In genomic region chr2:113805765-113806164, GRCm38 (mm10) we compare ENCODE assay signal across 20 mouse cellular contexts. TPM values are rescaled to one million over a fixed set of nuclear protein-coding genes. Genes with fewer than 3 reads are reported as not detected.
"Had no signal": no experiment of that assay in that cellular context is flagged by ENCODE, and none has a peak within 500 bp of the region (broad histone marks: within the 10 kb centered on the region; RNA-seq: fewer than 3 reads in every experiment).

No protein-coding gene starts in this region.

- H3K4me2 ChIP-seq: lung, embryonic 14.5 days; midbrain, embryonic 12.5 days; neural tube, embryonic 13.5 days; neural tube, embryonic 15.5 days had no signal

- H3K9ac ChIP-seq: lung, embryonic 14.5 days; midbrain, embryonic 12.5 days; neural tube, embryonic 13.5 days; neural tube, embryonic 15.5 days had no signal

- ATAC-seq: midbrain, embryonic 16.5 days had no signal

- H3K36me3 ChIP-seq: midbrain, embryonic 12.5 days had no signal

- H3K4me1 ChIP-seq: midbrain, embryonic 10.5 days; midbrain, embryonic 12.5 days; neural tube, embryonic 13.5 days; neural tube, embryonic 15.5 days had no signal

- H3K4me3 ChIP-seq: midbrain, embryonic 10.5 days; midbrain, embryonic 12.5 days; myocyte; neural tube, embryonic 13.5 days; neural tube, embryonic 15.5 days had no signal

- DNase-seq: lung, adult 18-20 months; lung, embryonic 14.5 days; lung, postnatal 10 days; lung, postnatal 4 days; midbrain, embryonic 14.5 days; retina, postnatal 1 day; right cerebral cortex, adult 18-20 months; right cerebral cortex, postnatal 25 days; right cerebral cortex, postnatal 4 days; spleen, adult 18-20 months; thymus, adult 18-20 months; thymus, postnatal 14 days; thymus, postnatal 36 days had no signal

- H3K9me3 ChIP-seq: midbrain, embryonic 10.5 days; midbrain, embryonic 12.5 days; neural tube, embryonic 13.5 days; neural tube, embryonic 15.5 days had no signal

- H3K27me3 ChIP-seq: midbrain, embryonic 12.5 days; neural tube, embryonic 13.5 days; neural tube, embryonic 15.5 days had no signal

- H3K27ac ChIP-seq: midbrain, embryonic 10.5 days; midbrain, embryonic 12.5 days; neural tube, embryonic 13.5 days; neural tube, embryonic 15.5 days had no signal

RNA-seq across cellular contexts. Expression of gene Grem1, which starts 47.3 kb away (rescaled TPM):
- total RNA-seq: megakaryocyte-erythroid progenitor cell, adult 5-6 weeks had no signal
